Mouse (Mus musculus): ENCODE measurements around the gene Zfp82. TPM values are rescaled to one million over a fixed set of nuclear protein-coding genes. Genes with fewer than 3 reads are reported as not detected.

The Zfp82 gene
- polyA plus RNA-seq, 1 experiment from 2014 or later: 4.0 TPM

GRCm38 (mm10) chr7:30017226-30017625 lies 55.5 kb downstream of the Zfp82 start:
- 92% methylated on average over 6 of the region's 6 CpGs for WGBS

GRCm38 (mm10) chr7:30012956-30013363 lies 59.7 kb downstream of the Zfp82 start:
- peaks cover 20% of the 10 kb centered on the region; the same call in 1 of the 2 replicates for H3K36me3 ChIP-seq (ENCODE audit: insufficient read depth, low read length)
- no peak overlapping the region for H3K9ac ChIP-seq (replicated peaks; ENCODE audit: low read depth)
- DNase-seq (ENCODE audit: low spot score) (peak; percentile 64), ATAC-seq (0 out of 2 replicates have a peak, but pooled peaks have one; percentile 23)
- no peak overlapping the region for H3K27ac ChIP-seq (ENCODE audit: low read length)
- no peaks in the 10 kb centered on the region for H3K27me3 ChIP-seq (replicated peaks; ENCODE audit: insufficient read depth, low read length)
- WGBS: 72% methylated on average over 4 of the region's 4 CpGs
- H3K4me3 ChIP-seq (ENCODE audit: low read depth, low read length): no peak overlapping the region
- no peak overlapping the region for H3K4me2 ChIP-seq (replicated peaks; ENCODE audit: low read depth, low read length)
- TF ChIP-seq CTCF (IDR thresholded peaks at IDR 0.05): peak; percentile 78
- TF ChIP-seq EP300 (IDR thresholded peaks at IDR 0.05): no peak
- no peaks in the 10 kb centered on the region for H3K4me1 ChIP-seq (ENCODE audit: insufficient read depth, low read depth, low read length)
- no peaks in the 10 kb centered on the region for H3K9me3 ChIP-seq (ENCODE audit: low read length)

More at GRCm38 (mm10) chr7:30017226-30017625, 55.5 kb downstream of the Zfp82 start:
- no peaks in the 10 kb centered on the region for H3K27me3 ChIP-seq (replicated peaks; ENCODE audit: insufficient read depth, low read length)
- ATAC-seq (no peak), DNase-seq (ENCODE audit: low spot score) (no peak)
- H3K4me1 ChIP-seq (ENCODE audit: insufficient read depth, low read depth, low read length): no peaks in the 10 kb centered on the region
- H3K36me3 ChIP-seq (ENCODE audit: insufficient read depth, low read length): peaks cover 35% of the 10 kb centered on the region; the same call in 1 of the 2 replicates
- no peak overlapping the region for H3K9ac ChIP-seq (replicated peaks; ENCODE audit: low read depth)
- TF ChIP-seq CTCF (IDR thresholded peaks at IDR 0.05) (no peak), EP300 (IDR thresholded peaks at IDR 0.05) (no peak)
- H3K4me3 ChIP-seq (ENCODE audit: low read depth, low read length): no peak overlapping the region
- no peaks in the 10 kb centered on the region for H3K9me3 ChIP-seq (ENCODE audit: low read length)
- no peak overlapping the region for H3K27ac ChIP-seq (ENCODE audit: low read length)
- H3K4me2 ChIP-seq (replicated peaks; ENCODE audit: low read depth, low read length): no peak overlapping the region

DNA sequence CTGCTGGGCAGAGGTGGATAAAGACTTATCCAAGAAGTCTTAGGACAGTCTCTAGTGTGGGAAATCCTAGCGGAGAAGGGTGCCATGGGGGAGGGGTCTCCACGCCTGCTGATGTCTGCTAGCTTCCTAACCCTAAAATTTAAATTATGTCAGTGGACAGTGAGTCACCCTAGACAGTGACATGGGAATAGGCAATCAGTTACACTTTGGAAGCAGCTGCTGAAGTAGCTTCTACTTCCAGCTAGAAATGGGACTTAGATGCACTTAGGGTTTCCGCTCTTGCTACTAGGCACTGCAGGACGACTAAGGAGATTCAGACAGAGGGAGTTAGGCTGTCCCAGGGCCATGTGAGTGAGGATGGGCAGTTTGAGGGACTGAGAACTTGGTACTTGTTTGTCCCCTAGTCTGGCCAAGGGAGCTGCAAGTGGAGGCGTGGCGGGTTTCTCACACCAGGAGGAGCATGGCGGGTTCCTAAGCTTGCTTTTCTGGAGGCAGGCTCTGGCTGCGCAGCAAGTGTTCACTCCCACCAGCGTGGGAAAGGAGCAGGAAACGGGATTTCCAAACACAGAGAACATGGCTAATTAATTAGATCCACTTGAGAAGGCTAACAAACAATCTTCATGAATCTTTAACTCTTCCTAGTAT lies 62.0 kb downstream of the Zfp82 start:
- no peaks in the 10 kb centered on the region for H3K9me3 ChIP-seq (ENCODE audit: low read length)
- peaks cover 7% of the 10 kb centered on the region; the same call in 1 of the 2 replicates for H3K36me3 ChIP-seq (ENCODE audit: insufficient read depth, low read length)
- H3K4me3 ChIP-seq (ENCODE audit: low read depth, low read length): no peak overlapping the region
- WGBS: 69% methylated on average over 10 of the region's 10 CpGs
- ATAC-seq (no peak), DNase-seq (ENCODE audit: low spot score) (no peak)
- H3K9ac ChIP-seq (replicated peaks; ENCODE audit: low read depth): no peak overlapping the region
- H3K4me1 ChIP-seq (ENCODE audit: insufficient read depth, low read depth, low read length): no peaks in the 10 kb centered on the region
- H3K27me3 ChIP-seq (replicated peaks; ENCODE audit: insufficient read depth, low read length): no peaks in the 10 kb centered on the region
- no peak overlapping the region for H3K27ac ChIP-seq (ENCODE audit: low read length)
- H3K4me2 ChIP-seq (replicated peaks; ENCODE audit: low read depth, low read length): no peak overlapping the region
- TF ChIP-seq EP300 (IDR thresholded peaks at IDR 0.05): no peak
- no peak for TF ChIP-seq CTCF (IDR thresholded peaks at IDR 0.05)

GRCm38 (mm10) chr7:30009321-30010085 lies 63.2 kb downstream of the Zfp82 start:
- Histone ChIP-seq H3K4me3 (ENCODE audit: low read depth, low read length) (no peak overlapping the region), H3K4me1 (ENCODE audit: insufficient read depth, low read depth, low read length) (no peaks in the 10 kb centered on the region), H3K9me3 (ENCODE audit: low read length) (no peaks in the 10 kb centered on the region), H3K9ac (replicated peaks; ENCODE audit: low read depth) (no peak overlapping the region), H3K36me3 (ENCODE audit: insufficient read depth, low read length) (0 out of 2 replicates have a peak, but pooled peaks cover 3% of the 10 kb centered on the region), H3K4me2 (replicated peaks; ENCODE audit: low read depth, low read length) (no peak overlapping the region), H3K27ac (ENCODE audit: low read length) (no peak overlapping the region), H3K27me3 (replicated peaks; ENCODE audit: insufficient read depth, low read length) (no peaks in the 10 kb centered on the region)
- 61% methylated on average over 21 of the region's 21 CpGs for WGBS
- no peak for ATAC-seq
- TF ChIP-seq EP300 (IDR thresholded peaks at IDR 0.05) (no peak), CTCF (IDR thresholded peaks at IDR 0.05) (no peak)
- DNase-seq (ENCODE audit: low spot score): no peak

- no peak overlapping the region for H3K9ac ChIP-seq (replicated peaks; ENCODE audit: low read depth)
- ATAC-seq: no peak
These were observed 64.5 kb downstream of the Zfp82 start for GRCm38 (mm10) chr7:30008020-30008690.

GRCm38 (mm10) chr7:30007601-30008000 lies 65.1 kb downstream of the Zfp82 start:
- Histone ChIP-seq H3K9ac (replicated peaks; ENCODE audit: low read depth) (no peak overlapping the region), H3K4me3 (ENCODE audit: low read depth, low read length) (no peak overlapping the region), H3K36me3 (ENCODE audit: insufficient read depth, low read length) (no peaks in the 10 kb centered on the region), H3K9me3 (ENCODE audit: low read length) (no peaks in the 10 kb centered on the region), H3K4me1 (ENCODE audit: insufficient read depth, low read depth, low read length) (no peaks in the 10 kb centered on the region), H3K27me3 (replicated peaks; ENCODE audit: insufficient read depth, low read length) (no peaks in the 10 kb centered on the region), H3K27ac (ENCODE audit: low read length) (no peak overlapping the region), H3K4me2 (replicated peaks; ENCODE audit: low read depth, low read length) (no peak overlapping the region)
- ATAC-seq (no peak), DNase-seq (ENCODE audit: low spot score) (no peak)
- TF ChIP-seq CTCF (IDR thresholded peaks at IDR 0.05) (no peak), EP300 (IDR thresholded peaks at IDR 0.05) (no peak)
- WGBS: 95% methylated on average over 1 of the region's 1 CpGs

More at GRCm38 (mm10) chr7:30008020-30008690, 64.5 kb downstream of the Zfp82 start:
- Histone ChIP-seq H3K27ac (ENCODE audit: low read length) (no peak overlapping the region), H3K27me3 (replicated peaks; ENCODE audit: insufficient read depth, low read length) (no peaks in the 10 kb centered on the region), H3K4me2 (replicated peaks; ENCODE audit: low read depth, low read length) (no peak overlapping the region), H3K9me3 (ENCODE audit: low read length) (no peaks in the 10 kb centered on the region), H3K36me3 (ENCODE audit: insufficient read depth, low read length) (no peaks in the 10 kb centered on the region), H3K4me1 (ENCODE audit: insufficient read depth, low read depth, low read length) (no peaks in the 10 kb centered on the region), H3K4me3 (ENCODE audit: low read depth, low read length) (no peak overlapping the region)
- DNase-seq (ENCODE audit: low spot score): no peak
- WGBS: 71% methylated on average over 6 of the region's 6 CpGs
- TF ChIP-seq CTCF (IDR thresholded peaks at IDR 0.05) (no peak), EP300 (IDR thresholded peaks at IDR 0.05) (no peak)

Small RNA genes lying within 50 kb of the gene (microRNA-seq; reads per million reads assigned to microRNA genes)
- not detected for gene Gm23368

Other genes with a start within 250 kb of the Zfp82 start
- gene Zfp940, start 219.2 kb downstream of the Zfp82 start, polyA plus RNA-seq (2015; fragmentation: Nextera tagmentation; extraction: Ambion mirVana): 1.3 and 1.9 TPM in 2 replicates
- gene Zfp420, start 212.9 kb downstream of the Zfp82 start, polyA plus RNA-seq (2015; fragmentation: Nextera tagmentation; extraction: Ambion mirVana): 3.3 and 4.0 TPM in 2 replicates
- gene Zfp27, start 166.3 kb downstream of the Zfp82 start, polyA plus RNA-seq (2015; fragmentation: Nextera tagmentation; extraction: Ambion mirVana): 4.2 and 5.0 TPM in 2 replicates
- gene Zfp383, start 164.7 kb downstream of the Zfp82 start, polyA plus RNA-seq (2015; fragmentation: Nextera tagmentation; extraction: Ambion mirVana): 3.4 and 3.7 TPM in 2 replicates
- gene Zfp74, start 118.8 kb downstream of the Zfp82 start, polyA plus RNA-seq (2015; fragmentation: Nextera tagmentation; extraction: Ambion mirVana): 5.1 and 6.7 TPM in 2 replicates
- gene Zfp568, start 88.9 kb downstream of the Zfp82 start, polyA plus RNA-seq (2015; fragmentation: Nextera tagmentation; extraction: Ambion mirVana): 4.1 and 5.8 TPM in 2 replicates
- 2.3 and 2.4 TPM in 2 replicates for gene Zfp14, start 21.5 kb downstream of the Zfp82 start, polyA plus RNA-seq (2015; fragmentation: Nextera tagmentation; extraction: Ambion mirVana)
- 0.07 TPM in 1 of 2 replicates, not detected in the other for gene Gm26920, start 17.5 kb upstream of the Zfp82 start, polyA plus RNA-seq (2015; fragmentation: Nextera tagmentation; extraction: Ambion mirVana)
- 4.8 and 5.2 TPM in 2 replicates for gene Zfp566, start 17.6 kb upstream of the Zfp82 start, polyA plus RNA-seq (2015; fragmentation: Nextera tagmentation; extraction: Ambion mirVana)
- gene Zfp260, start 21.9 kb upstream of the Zfp82 start, polyA plus RNA-seq (2015; fragmentation: Nextera tagmentation; extraction: Ambion mirVana): 58.4 and 61.0 TPM in 2 replicates
- 3.5 and 3.7 TPM in 2 replicates for gene Zfp382, start 49.0 kb upstream of the Zfp82 start, polyA plus RNA-seq (2015; fragmentation: Nextera tagmentation; extraction: Ambion mirVana)
- 6.0 and 6.9 TPM in 2 replicates for gene Zfp146, start 96.8 kb upstream of the Zfp82 start, polyA plus RNA-seq (2015; fragmentation: Nextera tagmentation; extraction: Ambion mirVana)
- gene Cox7a1, start 111.2 kb upstream of the Zfp82 start, polyA plus RNA-seq (2015; fragmentation: Nextera tagmentation; extraction: Ambion mirVana): 18.7 and 18.8 TPM in 2 replicates
- 118 and 120 TPM in 2 replicates for gene Capns1, start 125.9 kb upstream of the Zfp82 start, polyA plus RNA-seq (2015; fragmentation: Nextera tagmentation; extraction: Ambion mirVana)
- gene Polr2i, start 159.0 kb upstream of the Zfp82 start, polyA plus RNA-seq (2015; fragmentation: Nextera tagmentation; extraction: Ambion mirVana): 122 and 144 TPM in 2 replicates
- gene Tbcb, start 159.4 kb upstream of the Zfp82 start, polyA plus RNA-seq (2015; fragmentation: Nextera tagmentation; extraction: Ambion mirVana): 142 and 143 TPM in 2 replicates
- gene Ovol3, start 162.8 kb upstream of the Zfp82 start, polyA plus RNA-seq (2015; fragmentation: Nextera tagmentation; extraction: Ambion mirVana): 0.27 TPM in 1 of 2 replicates, not detected in the other
- gene Thap8, start 207.2 kb upstream of the Zfp82 start, polyA plus RNA-seq (2015; fragmentation: Nextera tagmentation; extraction: Ambion mirVana): 0.37 and 0.81 TPM in 2 replicates
- gene Wdr62, start 207.5 kb upstream of the Zfp82 start, polyA plus RNA-seq (2015; fragmentation: Nextera tagmentation; extraction: Ambion mirVana): 2.5 and 2.7 TPM in 2 replicates
- 4.3 and 5.0 TPM in 2 replicates for gene Clip3, start 218.8 kb upstream of the Zfp82 start, polyA plus RNA-seq (2015; fragmentation: Nextera tagmentation; extraction: Ambion mirVana)
- 60.6 and 78.2 TPM in 2 replicates for gene Alkbh6, start 235.8 kb upstream of the Zfp82 start, polyA plus RNA-seq (2015; fragmentation: Nextera tagmentation; extraction: Ambion mirVana)
- gene Syne4, start 241.9 kb upstream of the Zfp82 start, polyA plus RNA-seq (2015; fragmentation: Nextera tagmentation; extraction: Ambion mirVana): 13.1 and 17.2 TPM in 2 replicates
- not detected in 2 replicates for gene E130208F15Rik, start 248.8 kb upstream of the Zfp82 start, polyA plus RNA-seq (2015; fragmentation: Nextera tagmentation; extraction: Ambion mirVana)